Mouse (Mus musculus) neutrophil, adult 5-6 weeks (primary cell): ENCODE results near the gene Gtf2ird1. TPM values are rescaled to one million over a fixed set of nuclear protein-coding genes. Genes with fewer than 3 reads are reported as not detected.
"Not testable (repeated sequence)": the region's sequence is repeated elsewhere in the genome, so short reads cannot be mapped to it uniquely, and the experiment has no call there.

Experiments
- ATAC-seq: fragments of 151-379, 151-347 bp; 2 replicates; pipeline ENCODE4 v1.8.0; 2017; ENCODE audit warnings: mild to moderate bottlenecking, moderate TSS enrichment; ENCODE audit not compliant: insufficient number of reproducible peaks, poor library complexity, low FRiP score, severe bottlenecking; ENCODE audit errors: extremely low read depth
- total RNA-seq: library from RNA; stranded (forward); fragments of 200-1000 nt; gene quantifications from 2 replicates; pipeline ENCODE4 v1.2.3, GENCODE M21; 2017

The Gtf2ird1 gene
- total RNA-seq, 1 experiment from 2014 or later: not detected

GRCm38 (mm10) chr5:134455186-134455895 is 1.2 kb downstream of the Gtf2ird1 start:
- no peak for ATAC-seq

DNA sequence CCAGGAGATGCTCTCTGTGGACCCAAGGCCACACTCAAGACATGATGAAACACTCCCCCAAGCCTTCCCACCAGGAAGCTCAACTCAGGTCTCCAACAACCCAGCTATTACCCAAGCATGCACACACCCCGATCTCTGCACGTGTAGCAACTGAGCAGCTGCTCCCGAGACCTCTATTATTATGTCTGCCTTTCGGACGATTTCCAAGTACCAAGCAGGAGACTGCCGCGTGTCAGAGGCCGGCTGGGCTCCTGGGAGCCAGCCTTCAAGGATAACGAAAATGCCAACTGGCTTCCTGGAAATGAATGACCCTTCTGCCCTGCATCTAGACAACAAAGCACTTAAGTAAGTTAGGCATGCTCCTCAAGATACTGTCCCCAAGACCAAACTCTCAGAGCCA is 2.1 kb downstream of the Gtf2ird1 start:
- no peak for ATAC-seq

GRCm38 (mm10) chr5:134453577-134453976 is 2.9 kb downstream of the Gtf2ird1 start:
- ATAC-seq: no peak

- ATAC-seq: not testable (repeated sequence)
Observed at GRCm38 (mm10) chr5:134446755-134447154, 9.8 kb downstream of the Gtf2ird1 start.

GRCm38 (mm10) chr5:134445895-134446294 is 10.6 kb downstream of the Gtf2ird1 start:
- ATAC-seq: no peak

- ATAC-seq: no peak
Observed at GRCm38 (mm10) chr5:134445208-134445831, 11.2 kb downstream of the Gtf2ird1 start.

GRCm38 (mm10) chr5:134444473-134444872 is 12.0 kb downstream of the Gtf2ird1 start:
- ATAC-seq: peak; percentile 17; the same call in 1 of the 2 replicates

GRCm38 (mm10) chr5:134442066-134442465 is 14.4 kb downstream of the Gtf2ird1 start:
- no peak for ATAC-seq

- ATAC-seq: no peak
Observed at GRCm38 (mm10) chr5:134441105-134441504, 15.4 kb downstream of the Gtf2ird1 start.

DNA sequence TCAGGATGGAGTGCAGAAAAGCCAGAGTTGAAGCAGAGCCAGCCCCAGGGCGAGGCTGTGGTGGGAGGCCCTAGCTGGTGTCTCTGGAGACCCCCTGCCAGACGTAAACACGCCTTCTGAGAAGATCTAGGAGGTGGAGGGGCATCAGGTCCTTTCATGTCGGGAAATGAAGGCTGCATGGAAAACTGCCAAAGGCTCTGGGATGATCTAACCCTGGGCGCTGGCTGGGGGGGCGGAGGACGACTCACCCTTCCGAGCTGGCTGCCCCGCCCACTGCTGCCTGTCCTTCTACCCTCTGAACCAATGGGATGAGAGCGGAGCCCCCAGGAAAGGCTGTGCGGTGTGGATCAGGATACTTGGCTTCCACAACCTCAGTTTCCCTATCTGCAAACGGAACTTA is 16.4 kb downstream of the Gtf2ird1 start:
- ATAC-seq: no peak

GRCm38 (mm10) chr5:134439481-134439880 is 17.0 kb downstream of the Gtf2ird1 start:
- ATAC-seq: no peak

DNA sequence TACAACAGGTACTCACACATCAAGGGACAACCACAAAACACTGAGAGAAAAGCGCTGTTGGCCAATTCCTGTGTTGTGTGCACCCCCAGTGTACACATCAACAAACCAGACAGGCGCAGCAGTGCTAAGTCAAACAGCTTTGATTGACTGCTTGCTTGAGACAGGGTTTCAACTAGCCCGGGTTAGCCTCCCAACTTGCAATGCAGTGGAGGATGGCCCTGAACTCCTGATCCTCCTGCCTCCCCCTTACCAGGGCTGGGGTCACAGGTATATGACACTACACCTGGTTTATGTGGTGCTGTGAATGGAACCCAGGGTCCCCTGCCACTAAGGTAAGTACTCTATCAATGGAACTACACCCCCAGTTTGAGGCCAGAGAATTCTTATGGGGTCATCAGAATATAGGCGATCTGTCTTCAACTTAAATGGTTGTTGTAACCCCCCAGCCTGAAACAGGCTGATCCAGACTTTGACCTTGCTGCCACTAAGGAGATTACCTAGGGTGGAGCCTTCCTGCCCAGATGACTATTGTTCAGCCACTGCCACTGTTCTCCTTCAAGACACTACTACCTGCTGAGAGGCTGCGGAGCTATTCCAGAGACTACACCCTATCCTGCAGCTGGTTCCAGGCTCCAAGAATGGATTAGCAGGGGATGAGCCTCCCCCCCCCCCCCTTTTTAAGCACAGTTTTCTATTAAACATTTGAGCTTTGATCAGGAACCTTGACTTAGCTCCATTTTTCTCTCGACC is 17.7 kb downstream of the Gtf2ird1 start:
- ATAC-seq: no peak

DNA sequence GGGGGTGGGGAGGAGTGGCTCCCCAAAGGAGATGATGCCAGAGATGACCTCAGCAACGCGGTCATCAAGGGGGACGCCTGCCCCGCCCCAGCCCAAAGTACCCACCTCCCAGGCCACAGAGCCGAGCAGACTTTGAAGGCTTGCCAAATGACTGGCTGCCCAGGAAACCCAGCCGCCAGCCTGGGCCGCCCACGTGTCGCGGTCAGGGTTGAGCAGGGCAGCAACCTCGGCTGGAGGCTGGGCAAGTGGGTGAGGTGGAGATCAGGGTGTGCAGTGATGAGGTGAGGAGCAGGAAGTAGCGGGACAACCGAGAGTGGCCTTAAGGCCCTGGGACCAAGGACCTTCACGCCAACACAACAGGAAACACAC is 19.1 kb downstream of the Gtf2ird1 start:
- ATAC-seq: no peak

DNA sequence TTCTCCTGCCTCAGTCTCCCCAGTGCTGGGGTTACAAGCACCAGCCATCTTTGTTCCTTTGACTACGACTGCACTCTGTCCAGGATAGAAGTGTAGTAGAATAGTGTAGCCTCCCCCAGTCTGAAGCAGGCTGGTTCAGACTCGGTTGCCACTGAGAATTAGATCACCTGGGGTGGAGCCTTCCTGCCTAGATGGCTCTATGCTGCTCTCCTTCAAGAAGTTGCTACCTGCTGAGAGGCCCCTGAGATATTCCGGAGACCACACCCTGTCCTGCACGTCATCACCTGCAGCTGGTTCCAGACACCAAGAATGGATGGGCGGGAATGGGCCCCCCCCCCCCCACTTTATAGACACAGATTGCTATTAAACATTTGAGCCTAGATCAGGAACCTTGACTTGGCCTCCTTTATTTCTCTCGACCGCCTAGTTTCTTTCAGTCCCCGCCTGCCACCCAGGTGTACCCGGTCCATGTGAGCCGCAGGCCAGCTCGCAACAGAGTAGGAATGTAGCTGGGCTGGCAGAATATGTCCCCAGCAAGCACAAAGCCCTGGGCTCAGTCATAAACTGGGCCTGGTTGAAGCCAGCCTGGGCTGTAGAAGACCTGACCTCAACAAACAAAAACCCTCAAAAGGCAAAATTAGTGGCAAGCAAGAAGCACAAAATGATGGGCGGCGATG is 19.6 kb downstream of the Gtf2ird1 start:
- ATAC-seq: no peak

DNA sequence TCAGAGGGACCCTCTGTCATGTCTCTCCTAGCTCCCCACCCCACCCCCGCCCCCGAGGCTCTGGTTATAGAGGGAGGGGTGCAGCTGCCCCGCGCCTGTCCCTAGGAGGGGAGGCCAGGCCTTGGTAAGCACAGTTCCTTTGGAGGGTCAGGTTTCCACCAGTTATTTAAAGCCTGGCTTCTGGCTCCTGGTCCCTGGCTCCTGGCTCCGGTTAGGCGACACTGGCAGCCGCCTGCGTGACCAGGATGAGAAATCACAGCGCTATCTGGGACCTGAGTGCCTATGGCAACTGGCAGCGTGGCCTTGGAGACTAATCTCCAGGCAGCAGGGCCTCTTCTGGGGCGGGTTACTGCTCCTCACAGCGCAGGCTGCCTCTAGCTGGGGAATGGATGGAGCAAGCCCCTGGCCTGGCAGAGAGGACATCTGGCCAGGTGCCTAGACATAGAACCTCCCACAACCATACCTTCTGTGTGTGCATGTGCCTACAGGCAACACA is 20.6 kb downstream of the Gtf2ird1 start:
- no peak for ATAC-seq

DNA sequence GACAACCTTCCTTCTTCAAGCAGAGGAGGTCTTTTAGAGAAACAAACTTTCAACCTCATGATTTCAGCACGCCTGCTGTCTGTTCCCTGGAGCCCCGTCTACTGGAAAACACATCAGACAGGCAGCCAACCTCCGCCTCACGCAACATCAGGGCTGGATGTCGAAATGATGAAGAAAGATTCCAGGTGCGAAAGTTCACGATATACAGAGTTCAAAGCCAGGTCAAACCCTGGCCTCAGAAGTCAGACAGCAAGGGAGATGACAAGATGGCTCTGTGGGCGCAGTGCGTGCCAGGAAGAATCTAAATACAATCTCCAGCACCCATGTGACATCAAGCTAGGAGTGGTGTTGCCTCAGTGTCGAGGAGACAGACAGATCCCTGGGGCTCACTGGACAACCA is 23.4 kb downstream of the Gtf2ird1 start:
- ATAC-seq: no peak

GRCm38 (mm10) chr5:134430087-134430486 is 26.4 kb downstream of the Gtf2ird1 start:
- ATAC-seq: no peak

DNA sequence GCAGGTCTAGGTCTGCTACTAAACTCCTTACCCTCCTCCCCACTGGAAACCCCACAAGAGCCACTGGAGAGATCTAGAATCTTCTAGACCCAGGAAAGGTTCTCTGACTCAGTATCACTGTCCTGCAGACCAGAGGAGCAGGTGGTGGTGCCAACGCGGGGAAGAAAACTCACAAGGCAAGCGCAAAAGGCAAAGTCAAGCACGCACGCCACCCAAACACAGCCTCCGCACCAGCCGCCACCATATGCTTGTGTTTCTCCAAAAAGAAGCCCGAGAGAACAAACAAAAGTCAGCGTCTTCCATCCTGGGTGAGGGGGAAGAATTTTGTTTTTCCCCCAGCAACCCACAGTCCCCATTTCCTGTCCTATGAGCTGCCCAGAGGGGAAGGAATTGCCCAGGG is 28.9 kb downstream of the Gtf2ird1 start:
- no peak for ATAC-seq

DNA sequence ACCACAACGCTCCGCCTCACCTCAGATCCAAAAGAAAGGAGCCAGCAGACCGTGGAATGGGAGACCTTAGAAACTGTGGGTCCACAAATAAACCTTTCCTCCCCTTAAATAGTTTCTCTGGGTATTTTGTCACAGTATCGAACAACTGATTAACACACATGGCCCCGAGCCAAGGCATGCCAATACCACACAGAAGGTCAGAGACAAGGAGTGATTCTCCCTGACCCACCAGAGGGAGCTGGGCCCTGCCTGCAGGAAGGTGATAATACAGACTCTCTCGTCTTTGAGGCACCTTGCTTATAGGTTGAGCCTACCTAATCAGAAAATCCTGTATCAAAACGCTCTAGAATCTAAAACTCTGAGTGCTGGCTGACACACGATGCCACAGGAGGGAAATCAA is 30.9 kb downstream of the Gtf2ird1 start:
- no peak for ATAC-seq
